Mouse (Mus musculus) kidney, postnatal 25 days (tissue): ENCODE data around the gene Sgk2.

Source experiments
- DNase-seq, 2 experiments: peaks; one replicate each; pipeline ENCODE4 v3.0.0; 2021; ENCODE audit warnings: mixed read lengths in 2 of 2

Sgk2 gene

GRCm38 (mm10) chr2:162987218-162987617 is at the start of gene Sgk2:
Sgk2 (plus strand) TSS chr2:162987330.
- peak; percentile 88 to 97 for DNase-seq

DNA sequence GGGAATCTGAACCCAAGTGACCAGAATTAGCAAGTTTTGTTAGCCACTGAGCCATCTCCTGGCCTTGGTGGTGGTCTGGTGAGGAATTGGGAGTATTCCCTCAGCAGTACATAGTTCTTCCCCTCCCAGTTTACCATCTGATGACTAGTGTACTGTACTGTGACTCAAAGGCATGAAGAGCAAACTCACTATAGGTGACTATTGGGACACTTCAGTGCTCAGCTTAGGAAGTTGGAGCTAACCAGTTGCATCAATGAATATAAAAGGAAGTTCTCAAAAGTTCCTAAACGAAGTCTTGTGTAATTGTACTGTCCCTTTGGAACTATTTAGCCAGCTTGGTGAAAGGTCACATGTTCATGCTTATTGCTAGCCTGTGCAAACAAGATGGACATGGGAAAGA is 47.6 kb upstream of the Sgk2 start:
- DNase-seq, result no peak

GRCm38 (mm10) chr2:162943148-162943846 is 43.8 kb upstream of the Sgk2 start, which contains the start of gene L3mbtl1:
L3mbtl1 (plus strand) TSS chr2:162943472.
- peak; percentile 15 to 46 for DNase-seq

DNA sequence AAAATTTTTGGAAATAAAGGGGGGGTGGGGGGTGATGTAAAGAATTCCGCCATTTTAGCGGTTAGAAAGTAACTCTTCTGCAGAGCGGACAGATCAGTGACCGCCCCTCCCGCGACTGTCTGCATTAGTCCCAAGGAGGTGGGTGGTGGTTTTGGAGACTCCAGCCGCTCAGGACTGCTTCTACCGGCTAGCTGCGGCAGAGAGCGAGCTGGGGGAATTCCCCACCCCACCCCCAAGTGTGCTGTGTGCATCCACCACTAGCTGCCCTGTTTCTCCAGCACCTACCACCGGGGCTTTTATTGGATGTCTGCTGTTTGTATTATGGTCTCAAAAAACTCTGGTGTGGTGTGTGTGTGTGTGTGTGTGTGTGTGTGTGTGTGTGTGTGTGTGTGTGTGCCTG is 43.2 kb upstream of the Sgk2 start:
- no peak for DNase-seq

- no peak for DNase-seq
Measured at GRCm38 (mm10) chr2:162946964-162947363, 40.2 kb upstream of the Sgk2 start.

GRCm38 (mm10) chr2:162947736-162948135 is 39.4 kb upstream of the Sgk2 start:
- peak; percentile 52 to 75 for DNase-seq

GRCm38 (mm10) chr2:162948221-162948620 is 38.9 kb upstream of the Sgk2 start:
- no peak for DNase-seq

- no peak for DNase-seq
Measured at GRCm38 (mm10) chr2:162950776-162951175, 36.4 kb upstream of the Sgk2 start.

DNA sequence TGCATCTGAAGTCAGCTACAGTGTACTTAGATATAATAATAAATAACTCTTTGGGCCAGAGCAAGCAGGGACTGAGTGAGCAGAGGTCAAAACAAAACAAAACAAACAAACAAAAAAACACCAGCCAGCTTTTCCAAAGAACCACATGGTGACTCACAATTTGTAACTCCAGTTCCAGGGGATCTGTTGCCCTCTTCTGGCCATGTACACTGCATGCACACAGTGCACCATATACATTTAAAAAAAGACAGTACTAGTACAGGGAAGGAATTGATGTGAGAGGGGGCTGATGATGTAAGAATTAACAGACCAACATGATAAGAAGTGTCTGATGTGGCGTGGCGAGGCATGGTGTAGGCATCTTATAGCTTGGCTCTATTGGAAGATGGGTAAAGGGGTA is 30.3 kb upstream of the Sgk2 start:
- no peak for DNase-seq

DNA sequence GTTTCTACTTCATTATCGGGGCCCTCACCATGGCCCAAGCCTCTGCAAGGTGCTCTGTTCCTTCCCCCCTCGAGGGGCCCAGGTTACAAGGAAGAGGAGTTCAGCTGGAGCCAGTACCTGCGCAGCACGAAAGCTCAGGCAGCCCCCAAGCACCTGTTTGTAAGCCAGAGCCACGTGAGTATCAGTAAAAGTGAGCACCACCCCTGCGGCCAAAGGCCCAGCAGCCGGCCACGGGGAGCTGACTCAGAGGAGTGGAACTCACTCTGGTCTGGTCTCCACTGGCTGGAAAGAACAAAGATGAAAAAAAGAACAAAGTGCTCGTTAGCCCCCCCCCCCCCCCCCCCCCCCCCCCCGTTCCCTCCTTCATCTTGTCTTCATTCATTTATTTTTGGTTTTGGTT is 25.8 kb upstream of the Sgk2 start:
- DNase-seq, result no peak

DNA sequence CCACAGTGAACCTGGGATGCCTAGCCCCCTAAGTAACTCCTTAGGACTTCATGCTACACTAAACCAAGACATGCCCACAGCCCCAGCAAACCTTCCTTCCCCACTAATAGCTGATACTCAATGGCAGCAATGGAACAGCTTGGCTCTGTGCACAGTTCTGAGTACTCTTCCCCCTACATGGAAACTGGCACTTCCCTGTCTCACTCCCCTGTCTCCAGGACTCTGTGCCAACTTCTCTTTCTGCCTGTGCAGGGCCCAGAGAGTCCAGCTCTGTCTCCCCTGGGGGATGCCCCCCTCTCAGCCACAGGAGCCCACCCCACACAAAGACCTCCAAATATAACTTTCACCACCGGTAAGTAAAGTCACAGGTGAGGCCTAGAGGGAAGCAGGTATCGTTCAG is 20.4 kb upstream of the Sgk2 start:
- no peak for DNase-seq

GRCm38 (mm10) chr2:162968357-162968756 is 18.8 kb upstream of the Sgk2 start:
- peak; percentile 63 to 69 for DNase-seq

DNA sequence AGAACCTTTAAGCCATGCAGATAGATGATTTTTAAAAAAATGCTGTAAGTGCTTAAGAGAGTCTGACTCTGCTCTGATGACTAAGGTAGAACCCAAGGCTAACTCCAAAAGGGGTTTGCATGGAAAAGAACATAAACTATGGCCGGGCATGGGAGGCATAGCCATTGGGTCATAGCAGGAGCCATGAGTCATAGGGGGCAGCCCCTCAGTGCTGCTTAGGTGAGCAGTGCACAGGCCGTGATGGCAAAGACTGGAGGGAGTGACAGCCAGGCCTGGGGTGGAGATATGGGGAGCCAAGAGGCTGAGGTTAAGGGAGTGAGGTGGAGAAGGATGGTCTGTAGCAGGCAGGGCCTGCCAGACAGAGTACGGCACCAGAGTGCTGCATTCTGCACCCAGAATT is 18.0 kb upstream of the Sgk2 start:
- DNase-seq, result no peak

- no peak for DNase-seq
Measured at GRCm38 (mm10) chr2:162970896-162971295, 16.2 kb upstream of the Sgk2 start.

GRCm38 (mm10) chr2:162972752-162973151 is 14.4 kb upstream of the Sgk2 start:
- DNase-seq, result peak in 1 of 2 experiments; percentile 38

GRCm38 (mm10) chr2:162973206-162973605 is 13.9 kb upstream of the Sgk2 start:
- DNase-seq, result no peak

DNA sequence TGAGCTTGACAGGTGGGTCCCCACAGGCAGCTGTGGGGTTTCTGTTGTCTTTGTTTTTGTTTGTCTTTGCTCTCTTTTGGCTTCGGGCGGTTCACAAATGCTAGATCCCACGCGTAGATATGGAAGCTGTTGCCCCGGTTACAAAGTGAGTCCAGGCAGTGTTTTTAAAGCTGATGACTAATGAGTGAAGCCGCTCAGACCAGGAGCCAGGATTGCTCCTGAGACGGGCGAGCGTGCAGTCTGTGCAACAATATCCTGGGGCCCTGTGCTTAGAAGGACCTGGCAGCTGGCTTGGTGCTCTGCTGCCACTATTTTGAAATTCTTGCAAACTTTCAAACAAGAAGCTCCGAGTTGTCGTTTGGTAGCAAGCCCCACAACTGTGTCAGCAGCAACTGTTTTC is 13.5 kb upstream of the Sgk2 start:
- DNase-seq, result no peak

- DNase-seq, result no peak
Measured at GRCm38 (mm10) chr2:162975157-162975775, 11.9 kb upstream of the Sgk2 start.

DNA sequence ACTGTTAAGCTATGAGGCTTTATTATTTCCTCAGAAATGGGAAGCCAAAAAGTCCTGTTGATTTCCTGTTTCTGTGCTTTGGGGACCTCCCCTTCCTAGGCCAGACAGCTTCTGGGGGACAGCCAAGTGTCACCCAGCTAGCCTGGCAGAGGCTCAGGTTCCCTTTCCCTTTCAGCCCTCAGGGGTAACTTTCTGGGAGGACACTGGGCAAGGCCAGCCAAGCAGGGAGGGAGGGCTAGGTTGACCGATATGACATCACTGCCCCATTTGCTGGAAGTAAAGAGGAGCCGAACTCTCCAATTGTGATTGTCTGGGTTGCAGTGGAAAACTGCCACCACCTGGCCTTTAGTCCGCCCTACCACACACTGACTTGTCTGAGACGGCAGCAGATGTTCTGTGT is 11.1 kb upstream of the Sgk2 start:
- DNase-seq, result peak; percentile 72 to 83

- DNase-seq, result peak; percentile 69 to 87
Measured at GRCm38 (mm10) chr2:162984381-162984780, 2.7 kb upstream of the Sgk2 start.

GRCm38 (mm10) chr2:162985923-162986322 is 1.2 kb upstream of the Sgk2 start:
- DNase-seq, result peak; percentile 96 to 98

DNA sequence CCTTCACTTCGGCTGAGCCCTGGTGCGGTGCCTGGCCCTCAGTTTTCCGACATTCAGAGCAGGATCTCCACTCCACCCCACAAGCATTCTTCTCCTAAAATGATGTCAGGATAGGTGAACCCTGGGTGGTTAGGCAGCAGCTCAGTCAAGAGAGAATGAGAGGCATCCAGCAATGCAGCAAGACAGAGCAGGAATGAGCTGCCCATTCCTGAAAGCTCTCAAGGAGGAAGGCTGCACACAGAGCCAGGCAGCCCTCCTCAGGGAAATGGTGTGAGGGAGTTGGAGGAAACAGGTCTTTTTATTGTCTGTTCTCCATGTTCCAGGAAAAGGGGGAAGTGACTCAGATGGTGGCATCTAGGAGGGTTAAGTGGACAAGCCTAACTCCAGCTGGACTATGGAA is 366 bp upstream of the Sgk2 start:
- DNase-seq, result no peak

GRCm38 (mm10) chr2:162988235-162988634 is 1.1 kb downstream of the Sgk2 start:
- DNase-seq, result peak in 1 of 2 experiments; percentile 23

- DNase-seq, result peak in 1 of 2 experiments; percentile 54
Measured at GRCm38 (mm10) chr2:162991394-162992083, 4.4 kb downstream of the Sgk2 start.
